Mouse (Mus musculus): ENCODE data around the gene Slit1.
A peak's percentile ranks its signal among the peaks of the same experiment; 100 is the strongest.

Gene Slit1

DNA sequence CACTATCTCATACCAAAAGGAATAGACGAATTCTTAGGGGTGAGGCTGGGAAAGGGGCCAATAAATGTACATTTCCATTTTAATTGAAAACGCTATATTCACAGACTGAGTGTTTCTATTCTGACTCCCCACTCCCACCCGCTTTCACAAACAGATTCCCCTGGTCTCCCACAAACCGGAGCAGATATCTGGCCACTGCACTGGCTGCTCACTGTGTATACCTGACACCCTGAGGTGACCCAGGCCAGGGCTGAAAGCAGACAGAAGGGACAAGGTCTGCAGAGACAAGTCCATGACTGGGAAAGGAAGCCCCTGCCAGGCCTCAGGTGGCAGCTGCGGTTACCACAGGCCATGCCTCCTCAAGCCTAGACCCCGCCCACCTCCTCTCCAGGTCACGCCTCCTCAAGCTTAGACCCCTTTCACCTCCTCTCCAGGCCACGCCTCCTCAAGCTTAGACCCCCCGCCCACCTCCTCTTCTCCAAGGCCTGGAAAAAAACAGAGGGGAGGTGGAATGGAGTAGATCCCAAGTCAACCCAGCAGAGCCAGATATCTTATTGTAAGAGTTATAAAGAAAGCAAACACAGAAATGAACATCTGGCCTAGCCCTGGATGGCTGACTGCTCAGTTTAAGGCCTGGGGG lies 18.5 kb downstream of the Slit1 start:
- DNase-seq (ENCODE audit: low read depth, low spot score), result peak; percentile 81

GRCm38 (mm10) chr19:41723337-41723736 lies 20.1 kb downstream of the Slit1 start:
- no peak for DNase-seq (ENCODE audit: low read depth, low spot score)

GRCm38 (mm10) chr19:41719436-41719835 lies 24.0 kb downstream of the Slit1 start:
- no peak for DNase-seq (ENCODE audit: low read depth, low spot score)

- DNase-seq (ENCODE audit: low read depth, low spot score), result no peak
Observed at GRCm38 (mm10) chr19:41716233-41717218, 26.9 kb downstream of the Slit1 start.

DNA sequence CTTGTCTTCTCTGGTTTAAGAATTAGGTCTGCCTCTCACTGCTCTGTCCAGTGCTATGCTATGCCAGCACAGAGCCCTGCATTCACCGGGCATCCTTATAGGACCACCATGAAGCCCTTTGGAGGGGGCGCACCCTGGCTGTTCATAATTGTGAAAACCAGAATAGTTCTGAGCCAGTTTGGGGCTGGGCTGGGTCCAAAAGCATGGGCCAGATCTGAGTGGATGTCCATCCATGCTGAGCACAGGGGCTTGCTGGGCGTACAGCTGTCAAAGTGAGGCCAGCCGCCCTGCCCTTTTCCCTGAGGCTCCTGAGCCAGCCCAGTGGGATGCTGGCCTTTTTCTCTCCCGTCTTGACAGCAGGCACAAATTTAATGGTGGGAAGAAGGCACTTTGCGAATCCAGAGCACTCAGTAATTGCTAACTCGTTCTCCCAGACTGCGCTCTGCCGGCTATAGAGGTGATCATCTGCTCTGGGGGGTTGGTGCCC lies 29.0 kb downstream of the Slit1 start:
- no peak for DNase-seq (ENCODE audit: low read depth, low spot score)

- DNase-seq (ENCODE audit: low read depth, low spot score), result no peak
Observed at GRCm38 (mm10) chr19:41712829-41713228, 30.6 kb downstream of the Slit1 start.

DNA sequence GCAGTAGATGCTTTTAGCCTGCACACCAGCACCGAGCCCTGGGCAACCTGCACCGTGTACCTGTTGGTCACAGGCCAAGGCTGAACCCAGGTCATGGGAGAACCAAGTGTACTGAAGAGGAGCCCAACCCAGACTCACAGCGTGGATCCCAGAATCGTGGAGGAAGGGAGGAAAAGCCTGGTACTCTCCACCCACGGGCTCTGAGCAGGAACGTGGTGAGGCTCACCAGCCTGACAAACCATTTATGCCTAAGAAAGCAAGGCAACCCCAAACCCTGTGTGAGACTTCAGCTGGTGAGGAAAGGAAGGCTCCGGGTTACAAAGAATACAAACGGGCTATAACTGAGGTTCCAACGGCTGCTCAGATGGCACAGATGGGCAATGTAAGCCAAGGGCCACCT lies 31.8 kb downstream of the Slit1 start:
- DNase-seq (ENCODE audit: low read depth, low spot score), result no peak

DNA sequence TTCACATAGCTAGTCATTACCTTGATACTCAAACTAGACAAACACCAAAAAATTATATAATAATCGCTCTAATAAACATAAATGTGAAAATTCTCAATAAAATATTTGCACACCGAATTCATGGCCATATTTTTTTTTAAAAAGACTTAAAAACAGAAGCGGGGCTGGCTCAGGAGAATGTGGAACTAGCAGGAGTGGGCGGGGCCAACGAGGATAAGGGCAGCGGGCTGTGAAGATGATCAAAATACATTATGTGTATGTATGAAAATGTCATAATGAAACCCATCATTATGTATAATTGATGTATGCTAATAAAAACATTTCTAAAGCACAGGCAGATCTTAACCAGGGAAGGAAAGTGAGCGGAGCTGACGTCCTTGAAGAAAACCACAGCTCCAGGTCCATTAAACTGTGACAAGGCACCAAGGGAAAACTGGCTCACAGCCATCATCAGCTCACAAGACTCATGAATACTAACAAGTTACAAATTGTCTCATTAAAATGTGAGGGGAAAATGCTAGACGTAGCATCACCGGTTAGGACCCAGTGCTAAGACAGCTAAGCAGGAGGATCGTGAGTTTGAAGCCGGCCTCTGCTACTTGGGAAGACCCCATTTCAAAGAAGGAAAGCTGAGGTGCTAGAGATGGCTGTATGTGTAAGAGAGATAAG lies 33.8 kb downstream of the Slit1 start:
- DNase-seq (ENCODE audit: low read depth, low spot score), result no peak

GRCm38 (mm10) chr19:41707850-41708249 lies 35.6 kb downstream of the Slit1 start:
- DNase-seq (ENCODE audit: low read depth, low spot score), result no peak

GRCm38 (mm10) chr19:41706094-41706828 lies 37.2 kb downstream of the Slit1 start:
- DNase-seq (ENCODE audit: low read depth, low spot score), result no peak

DNA sequence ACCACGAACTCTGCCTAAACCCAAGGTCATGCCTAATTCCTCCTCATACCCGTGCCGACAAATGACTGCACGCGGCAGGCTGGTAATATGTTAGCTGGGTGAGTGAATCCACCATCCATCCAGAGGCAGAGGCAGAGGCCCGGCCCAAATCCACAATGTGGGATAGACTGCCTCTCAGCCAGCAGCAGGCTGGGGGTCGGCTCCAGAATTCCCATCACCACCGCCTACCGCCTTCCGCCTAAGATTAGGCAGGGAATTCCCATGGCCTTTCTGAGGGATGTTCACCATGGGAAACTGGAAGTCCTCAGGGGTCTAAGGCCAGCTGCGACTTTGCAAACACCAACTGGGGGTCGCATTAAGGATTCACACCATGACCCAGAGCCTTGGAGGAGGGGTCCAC lies 38.0 kb downstream of the Slit1 start:
- no peak for DNase-seq (ENCODE audit: low read depth, low spot score)

DNA sequence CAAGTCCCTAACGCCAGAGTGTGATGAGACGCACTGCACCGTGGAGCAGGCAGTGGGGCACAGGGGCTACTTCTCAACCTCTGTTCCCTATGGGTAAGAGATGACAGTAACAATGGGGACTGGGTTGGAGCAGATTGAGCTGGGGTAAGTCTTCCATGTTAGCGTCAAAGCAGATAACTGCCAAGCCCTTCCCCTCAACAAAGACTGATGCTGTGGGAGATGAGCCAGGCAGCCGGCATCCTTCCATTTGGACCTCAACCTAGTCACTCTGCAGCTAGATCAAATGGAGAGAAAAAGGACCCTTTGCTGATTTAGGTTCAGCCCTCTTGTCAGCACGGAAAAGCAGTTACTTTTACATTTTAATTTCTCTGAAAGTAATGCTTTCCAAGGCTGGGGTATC lies 40.8 kb downstream of the Slit1 start:
- no peak for DNase-seq (ENCODE audit: low read depth, low spot score)

- DNase-seq (ENCODE audit: low read depth, low spot score), result no peak
Observed at GRCm38 (mm10) chr19:41698857-41699424, 44.5 kb downstream of the Slit1 start.

DNA sequence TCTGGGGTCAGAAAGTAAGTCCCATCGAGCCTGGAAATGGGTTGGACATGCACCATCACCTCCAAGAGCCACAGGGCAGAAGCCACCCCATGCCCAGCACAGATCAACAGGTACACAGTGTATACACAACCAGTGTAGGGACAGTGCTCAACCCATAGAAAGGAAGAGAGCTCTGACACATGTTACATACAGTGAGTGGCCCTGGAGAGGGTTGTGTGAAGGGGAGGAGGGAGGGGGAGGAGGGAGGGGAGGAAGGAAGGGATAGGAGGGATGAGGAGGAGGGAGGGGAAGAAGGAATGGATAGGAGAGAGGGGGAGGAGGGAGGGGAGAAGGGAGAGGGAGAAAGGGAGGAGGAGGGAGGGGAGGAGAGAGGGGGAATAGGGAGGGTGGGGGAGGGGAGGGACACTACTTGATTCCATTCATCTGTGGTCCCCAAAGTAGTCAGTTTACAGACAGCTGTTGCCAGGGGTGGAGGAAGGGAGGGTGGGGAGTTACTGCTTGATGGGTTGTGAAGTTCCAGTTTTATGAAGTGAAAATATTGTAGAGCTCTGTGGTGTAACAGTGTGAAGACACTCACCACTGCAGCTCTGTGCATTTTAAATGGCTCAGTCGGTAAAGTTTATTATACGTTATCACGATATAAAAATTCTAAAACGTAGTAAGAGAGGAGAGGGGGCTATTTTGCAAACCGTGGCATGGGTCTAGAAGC lies 45.5 kb downstream of the Slit1 start:
- DNase-seq (ENCODE audit: low read depth, low spot score), result no peak

DNA sequence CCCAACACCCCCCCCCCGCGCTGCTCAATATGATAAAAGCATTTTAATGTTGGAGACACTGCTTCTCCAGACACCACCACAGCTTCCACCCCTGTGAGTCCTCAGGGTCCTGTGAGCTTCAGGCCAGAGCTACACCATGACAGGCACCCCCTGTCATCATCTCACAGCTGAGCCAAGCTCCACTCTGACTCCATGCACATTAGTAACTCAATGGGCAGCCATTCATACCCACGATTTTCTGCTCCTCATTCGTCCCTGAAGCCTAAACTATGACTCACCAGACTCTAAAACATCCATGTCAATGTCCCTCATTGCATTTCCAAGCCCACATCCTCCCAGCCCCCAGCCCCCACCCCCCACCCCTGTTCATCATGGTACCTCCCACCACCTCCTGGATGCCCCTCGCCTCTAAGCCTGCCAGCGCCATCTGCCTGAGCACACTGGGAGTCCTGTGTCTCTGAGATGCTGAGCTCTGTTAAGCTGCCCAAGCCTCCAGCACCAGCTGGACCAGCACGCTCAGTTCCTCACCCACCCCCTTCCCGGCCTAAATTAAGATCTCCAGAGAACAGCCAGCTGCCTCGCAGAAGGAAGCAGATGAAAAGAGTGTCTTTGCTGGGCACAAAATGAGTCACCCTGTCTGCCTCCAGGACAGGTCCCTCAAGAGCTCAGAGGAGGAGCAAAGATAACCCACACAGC lies 46.2 kb downstream of the Slit1 start:
- peak; percentile 20 for DNase-seq (ENCODE audit: low read depth, low spot score)

- DNase-seq (ENCODE audit: low read depth, low spot score), result no peak
Observed at GRCm38 (mm10) chr19:41696443-41696842, 47.0 kb downstream of the Slit1 start.

- DNase-seq (ENCODE audit: low read depth, low spot score), result no peak
Observed at GRCm38 (mm10) chr19:41695046-41695445, 48.4 kb downstream of the Slit1 start.

DNA sequence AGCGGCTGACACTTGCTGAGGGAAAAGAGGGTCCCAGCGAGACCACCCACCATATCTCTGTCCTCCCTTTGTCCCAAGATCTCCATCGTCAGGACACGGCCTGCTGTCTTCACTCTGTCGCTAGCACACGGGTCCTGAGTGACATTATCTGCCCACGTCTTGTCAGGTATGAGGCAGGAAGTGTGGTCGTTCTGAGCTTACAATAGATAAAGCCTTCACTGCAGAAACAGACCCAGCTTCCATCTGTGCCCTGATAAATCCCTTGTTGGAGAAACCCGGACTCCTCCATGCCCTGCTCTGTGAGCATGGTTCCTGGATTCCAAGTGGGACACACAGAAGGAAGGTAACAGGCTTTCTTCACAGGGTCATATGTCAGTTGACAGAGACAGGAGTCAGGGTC lies 48.9 kb downstream of the Slit1 start:
- DNase-seq (ENCODE audit: low read depth, low spot score), result no peak

DNA sequence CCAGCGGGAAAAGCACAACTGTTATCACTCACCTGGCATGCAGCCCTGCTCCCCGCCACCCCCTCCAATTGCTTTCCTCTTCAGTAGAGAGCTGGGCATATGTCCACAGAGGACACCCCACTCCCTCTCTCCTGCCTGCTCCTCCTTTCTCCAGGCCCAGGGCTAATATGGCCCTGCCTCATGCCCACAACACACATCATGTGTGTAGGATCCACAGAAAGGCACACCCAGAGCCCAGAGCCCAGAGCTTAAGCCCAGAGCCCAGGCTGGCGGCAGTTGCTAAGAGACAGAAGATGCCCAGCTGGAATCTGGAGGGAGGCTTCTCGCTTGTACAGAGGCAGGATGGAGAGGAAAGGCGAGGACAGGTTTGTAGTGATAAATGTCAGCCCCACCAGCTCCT lies 49.7 kb downstream of the Slit1 start:
- no peak for DNase-seq (ENCODE audit: low read depth, low spot score)

DNA sequence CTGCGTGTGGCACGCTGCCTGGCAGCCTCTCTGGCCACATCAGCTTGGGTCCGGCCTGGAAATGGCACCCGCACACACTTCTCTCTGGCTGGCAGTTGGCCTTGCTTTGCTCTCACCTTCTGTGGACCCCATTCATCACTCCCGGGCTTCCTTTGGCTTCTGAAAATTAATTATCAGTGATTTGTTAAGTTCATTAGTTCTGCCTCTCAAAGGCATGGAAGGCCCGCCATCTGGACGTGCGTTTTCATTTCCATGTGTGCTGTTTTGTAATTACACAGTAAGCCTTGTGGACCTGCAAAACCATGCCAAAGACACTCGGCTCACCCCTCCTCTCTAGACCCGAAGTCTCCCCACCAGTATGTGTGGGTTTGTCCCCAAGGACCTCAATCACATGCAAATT lies 53.4 kb downstream of the Slit1 start:
- no peak for DNase-seq (ENCODE audit: low read depth, low spot score)

Measured in A20 (cell line).